Comparison of ENCODE assay signal across 10 mouse cellular contexts in genomic region chr16:94250136-94250535, GRCm38 (mm10).
A peak's percentile ranks its signal among the peaks of the same experiment; 100 is the strongest.
DNase-seq lines count a peak whose midpoint lies in the region; ATAC-seq lines count a peak whose summit lies in the region.
"Had no signal": no experiment of that assay in that cellular context is flagged by ENCODE, and none has a peak within 500 bp of the region (broad histone marks: within the 10 kb centered on the region; RNA-seq: fewer than 3 reads in every experiment).

No protein-coding gene starts in this region.

- H3K9ac ChIP-seq in kidney, embryonic 14.5 days (ENCODE audit: low read depth, low read length): peak overlapping the region; percentile 23; the same call in 1 of the 2 replicates
- no peak overlapping the region for H3K9ac ChIP-seq in embryonic facial prominence, embryonic 15.5 days
- peak overlapping the region; percentile 29; the same call in 1 of the 2 replicates for H3K9ac ChIP-seq in lung, embryonic 16.5 days (ENCODE audit: low read length)
- no peak overlapping the region for H3K9ac ChIP-seq in forebrain, embryonic 14.5 days (ENCODE audit: low read length)
- H3K9ac ChIP-seq: liver, embryonic 14.5 days had no signal

- H3K36me3 ChIP-seq in kidney, embryonic 14.5 days (ENCODE audit: control insufficient read depth, insufficient read depth, low read length): no peaks in the 10 kb centered on the region
- H3K36me3 ChIP-seq in embryonic facial prominence, embryonic 15.5 days: no peaks in the 10 kb centered on the region
- H3K36me3 ChIP-seq in lung, embryonic 16.5 days (ENCODE audit: control insufficient read depth, insufficient read depth, low read length): no peaks in the 10 kb centered on the region
- H3K36me3 ChIP-seq in forebrain, embryonic 14.5 days (ENCODE audit: control insufficient read depth, insufficient read depth, low read length): no peaks in the 10 kb centered on the region

- no peaks in the 10 kb centered on the region for H3K9me3 ChIP-seq in kidney, embryonic 14.5 days (ENCODE audit: control insufficient read depth, low read length)
- H3K9me3 ChIP-seq in embryonic facial prominence, embryonic 15.5 days (replicated peaks): no peaks in the 10 kb centered on the region
- no peaks in the 10 kb centered on the region for H3K9me3 ChIP-seq in lung, embryonic 16.5 days (ENCODE audit: control insufficient read depth, low read length)
- H3K9me3 ChIP-seq in forebrain, embryonic 14.5 days (replicated peaks; ENCODE audit: control insufficient read depth, low read length): no peaks in the 10 kb centered on the region

- H3K4me2 ChIP-seq in kidney, embryonic 14.5 days (replicated peaks; ENCODE audit: low read depth, low read length): no peak overlapping the region; the same call in 1 of the 2 replicates
- peak overlapping the region; percentile 17; the same call in 1 of the 2 replicates for H3K4me2 ChIP-seq in embryonic facial prominence, embryonic 15.5 days (replicated peaks)
- H3K4me2 ChIP-seq in lung, embryonic 16.5 days (ENCODE audit: low read depth, low read length): peak overlapping the region; percentile 53
- no peak overlapping the region for H3K4me2 ChIP-seq in forebrain, embryonic 14.5 days (ENCODE audit: low read length)

- H3K4me1 ChIP-seq in kidney, embryonic 14.5 days (ENCODE audit: control insufficient read depth, insufficient read depth, low read length): peaks cover 17% of the 10 kb centered on the region; the same call in 1 of the 2 replicates
- peaks cover 30% of the 10 kb centered on the region for H3K4me1 ChIP-seq in embryonic facial prominence, embryonic 15.5 days
- H3K4me1 ChIP-seq in lung, embryonic 16.5 days (replicated peaks; ENCODE audit: control insufficient read depth, insufficient read depth, low read length): peaks cover 8% of the 10 kb centered on the region; the same call in 1 of the 2 replicates
- H3K4me1 ChIP-seq in forebrain, embryonic 14.5 days (ENCODE audit: control insufficient read depth, insufficient read depth, low read length): peaks cover 2% of the 10 kb centered on the region

- 32% methylated on average over 12 of the region's 12 CpGs for WGBS in kidney, embryonic 14.5 days
- WGBS in embryonic facial prominence, embryonic 15.5 days: 39% methylated on average over 12 of the region's 12 CpGs
- WGBS in lung, embryonic 16.5 days: 25% methylated on average over 12 of the region's 12 CpGs
- 69% methylated on average over 12 of the region's 12 CpGs for WGBS in forebrain, embryonic 14.5 days

- H3K27ac ChIP-seq in kidney, embryonic 14.5 days (ENCODE audit: low read depth, low read length): no peak overlapping the region
- no peak overlapping the region for H3K27ac ChIP-seq in embryonic facial prominence, embryonic 15.5 days (replicated peaks)
- H3K27ac ChIP-seq in lung, embryonic 16.5 days (ENCODE audit: low read length): no peak overlapping the region
- H3K27ac ChIP-seq in forebrain, embryonic 14.5 days (ENCODE audit: low read depth, low read length): no peak overlapping the region
- H3K27ac ChIP-seq: liver, embryonic 14.5 days had no signal

- no peak overlapping the region for H3K4me3 ChIP-seq in kidney, embryonic 14.5 days (ENCODE audit: low read length)
- H3K4me3 ChIP-seq in embryonic facial prominence, embryonic 15.5 days (replicated peaks): no peak overlapping the region
- peak overlapping the region; percentile 25 for H3K4me3 ChIP-seq in lung, embryonic 16.5 days (ENCODE audit: low read length)
- H3K4me3 ChIP-seq in forebrain, embryonic 14.5 days (ENCODE audit: low read depth, low read length): no peak overlapping the region

- H3K27me3 ChIP-seq in kidney, embryonic 14.5 days (ENCODE audit: control insufficient read depth, insufficient read depth, low read length): no peaks in the 10 kb centered on the region; the same call in 1 of the 2 replicates
- no peaks in the 10 kb centered on the region for H3K27me3 ChIP-seq in embryonic facial prominence, embryonic 15.5 days
- no peaks in the 10 kb centered on the region for H3K27me3 ChIP-seq in lung, embryonic 16.5 days (ENCODE audit: control insufficient read depth, insufficient read depth, low read depth, low read length)
- H3K27me3 ChIP-seq in forebrain, embryonic 14.5 days (replicated peaks; ENCODE audit: control insufficient read depth, insufficient read depth, low read length): no peaks in the 10 kb centered on the region

- DNase-seq in kidney, postnatal 36 days: no peak
- DNase-seq in Muller cell, postnatal 12 days (ENCODE audit: inconsistent ontology term): peak; percentile 16
- DNase-seq in frontal cortex, adult 2 months (ENCODE audit: extremely low spot score in 1 of 2, low spot score in 1 of 2): no peak
- DNase-seq in forebrain, embryonic 14.5 days (ENCODE audit: low spot score): no peak
- DNase-seq in left cerebral cortex, adult 11 months (ENCODE audit: low spot score): no peak
- DNase-seq: heart, postnatal 10 days had no signal

- no peak for ATAC-seq in kidney, embryonic 14.5 days (ENCODE audit: low FRiP score, low TSS enrichment)
- ATAC-seq in embryonic facial prominence, embryonic 15.5 days (ENCODE audit: insufficient number of reproducible peaks, low FRiP score, low TSS enrichment, low read depth): no peak
- ATAC-seq in lung, embryonic 16.5 days (ENCODE audit: low read depth): peak; percentile 26; the same call in 1 of the 2 replicates
- ATAC-seq in forebrain, embryonic 14.5 days: no peak

Comparison
In these comparisons a context has a peak if more than half of its experiments do, and no peak if none do; other contexts are left out.
1. H3K4me2 ChIP-seq: peak in embryonic facial prominence, embryonic 15.5 days (single experiment) and lung, embryonic 16.5 days (single experiment); none in kidney, embryonic 14.5 days (single experiment) and forebrain, embryonic 14.5 days (single experiment).
2. H3K9ac ChIP-seq: peak in kidney, embryonic 14.5 days (single experiment) and lung, embryonic 16.5 days (single experiment); none in embryonic facial prominence, embryonic 15.5 days (single experiment) and forebrain, embryonic 14.5 days (single experiment).